Mouse (Mus musculus) T-cell, adult 66 days (primary cell): Measurements from ENCODE around the gene Smim12. TPM values are rescaled to one million over a fixed set of nuclear protein-coding genes. Genes with fewer than 3 reads are reported as not detected.

ENCODE experiments used
- total RNA-seq, 2 experiments: library from RNA; stranded (reverse); gene quantifications; 3 replicates in 1 of 2; 4 replicates in 1 of 2; pipeline ENCODE4 v1.2.4; 2023

Gene Smim12
- 10 to 100 TPM; 24.1 to 26.4 TPM for total RNA-seq

GRCm38 (mm10) chr4:127243552-127243951 lies at the start of gene Smim12:
Gene Smim12 (plus strand): TSS chr4:127243784.

Other genes with a start within 250 kb of the Smim12 start
- gene Sfpq, start 222.5 kb upstream of the Smim12 start, total RNA-seq, result 100 to 1,000 TPM; 819 to 945 TPM
- 10 to 100 TPM; 28.6 to 30.0 TPM for gene Zmym1, start 182.6 kb upstream of the Smim12 start, total RNA-seq
- gene Zmym6, start 166.4 kb upstream of the Smim12 start, total RNA-seq, result 10 to 100 TPM; 16.3 to 20.9 TPM
- 1 to 10 TPM; 5.2 to 7.5 TPM for gene Tmem35b, start 120.1 kb upstream of the Smim12 start, total RNA-seq
- under 1 TPM; 0.18 to 0.23 TPM for gene Dlgap3, start 74.6 kb upstream of the Smim12 start, total RNA-seq
- not detected for gene Gja4, start 70.3 kb downstream of the Smim12 start, total RNA-seq
- gene Gjb3, start 87.1 kb downstream of the Smim12 start, total RNA-seq, result not detected
- gene Gjb4, start 110.3 kb downstream of the Smim12 start, total RNA-seq, result not detected
- not detected for gene Gjb5, start 114.4 kb downstream of the Smim12 start, total RNA-seq